Mouse (Mus musculus): ENCODE results near the gene Gm28305.
A peak's percentile ranks its signal among the peaks of the same experiment; 100 is the strongest.

Gm28305 gene

GRCm38 (mm10) chr9:104040362-104040761 lies at the start of gene Gm28305:
TSS of gene Gm28305 (plus strand) at chr9:104040662.
- no peak for DNase-seq

DNA sequence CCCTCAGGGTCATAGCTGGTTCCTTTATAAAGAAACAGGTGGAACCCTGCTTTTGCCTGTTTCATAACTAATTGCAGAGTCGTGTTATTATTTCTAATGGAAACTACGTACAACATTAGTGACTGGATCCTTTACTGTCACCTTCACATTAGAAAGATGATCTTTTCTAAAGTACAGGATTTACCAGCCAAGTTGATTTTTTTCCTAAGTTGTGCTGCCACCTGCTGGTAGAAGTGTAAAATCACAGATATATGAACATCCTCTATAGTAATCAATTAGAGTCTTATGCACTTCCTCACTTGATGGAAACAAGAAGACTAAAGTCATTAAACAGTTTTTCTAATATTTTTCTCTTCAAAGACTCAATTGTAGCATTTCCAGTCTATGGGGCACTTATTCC lies 44.0 kb upstream of the Gm28305 start:
- peak; percentile 75 for DNase-seq

GRCm38 (mm10) chr9:104000601-104001000 lies 39.9 kb upstream of the Gm28305 start:
- DNase-seq = no peak

DNA sequence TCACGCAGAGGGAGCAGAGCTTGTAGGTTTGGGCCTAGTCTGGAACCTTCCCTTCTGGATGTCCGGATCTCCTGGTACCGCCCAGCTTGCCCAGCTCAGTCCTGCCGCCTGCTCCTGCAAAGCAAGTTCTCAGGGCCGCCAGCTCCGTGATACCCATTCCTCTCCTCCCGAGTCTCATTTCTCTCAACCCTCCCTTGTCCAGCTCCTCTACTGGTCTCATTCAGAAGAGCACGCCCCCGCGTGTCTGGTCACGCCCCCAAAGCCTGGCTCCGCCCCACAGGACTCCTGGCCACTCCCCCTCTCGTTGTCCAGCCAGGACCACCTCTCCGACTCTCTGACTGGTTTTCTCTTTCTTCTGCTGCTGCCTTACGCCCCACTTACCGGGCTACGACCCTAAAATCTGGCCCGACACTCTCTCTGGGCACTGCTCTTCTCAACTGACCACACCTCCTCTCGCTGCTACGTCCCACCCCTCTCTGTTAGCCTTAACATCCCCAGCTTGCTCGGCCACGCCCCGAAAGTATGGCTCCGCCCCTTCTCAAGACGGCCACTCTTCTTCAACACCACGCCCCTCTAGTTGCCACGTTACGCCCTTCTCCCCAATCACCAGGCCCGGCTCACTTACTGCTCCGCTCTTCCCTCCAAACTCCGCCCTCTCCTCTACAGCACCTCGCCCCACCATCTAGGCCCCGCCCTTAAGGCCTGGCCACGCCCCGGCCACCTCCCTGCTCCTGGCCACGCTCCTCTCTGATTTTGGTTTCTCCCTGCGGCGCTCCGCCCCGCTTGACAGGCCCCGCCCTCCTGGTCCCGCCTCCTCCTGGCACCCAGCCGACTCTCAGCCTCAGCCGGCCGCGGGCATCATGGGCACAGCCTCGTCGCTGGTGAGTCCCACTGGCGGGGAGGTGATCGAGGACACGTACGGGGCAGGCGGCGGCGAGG lies 38.3 kb upstream of the Gm28305 start, which contains the start of gene Nphp3:
TSS of gene Nphp3 (plus strand) at position 624 of the 939 bp plus-strand sequence.
- DNase-seq = peak; percentile 99

DNA sequence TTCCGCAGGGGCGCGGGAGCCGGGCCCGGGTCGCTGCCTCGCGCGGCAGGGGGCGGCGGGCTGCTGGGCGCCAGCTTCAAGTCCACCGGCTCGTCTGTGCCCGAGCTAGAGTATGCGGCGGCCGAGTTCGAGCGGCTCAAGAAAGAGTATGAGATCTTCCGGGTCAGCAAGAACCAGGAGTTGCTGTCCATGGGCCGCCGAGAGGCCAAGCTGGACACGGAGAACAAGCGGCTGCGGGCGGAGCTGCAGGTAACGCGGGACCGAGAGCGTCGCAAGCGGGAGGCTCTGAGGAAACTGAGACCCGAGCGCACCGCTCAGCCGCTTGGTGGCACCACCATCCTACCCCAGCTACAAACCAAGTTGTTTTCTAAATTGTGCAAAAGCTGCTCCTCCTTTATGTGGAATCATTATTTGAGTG lies 37.5 kb upstream of the Gm28305 start:
- no peak for DNase-seq

DNA sequence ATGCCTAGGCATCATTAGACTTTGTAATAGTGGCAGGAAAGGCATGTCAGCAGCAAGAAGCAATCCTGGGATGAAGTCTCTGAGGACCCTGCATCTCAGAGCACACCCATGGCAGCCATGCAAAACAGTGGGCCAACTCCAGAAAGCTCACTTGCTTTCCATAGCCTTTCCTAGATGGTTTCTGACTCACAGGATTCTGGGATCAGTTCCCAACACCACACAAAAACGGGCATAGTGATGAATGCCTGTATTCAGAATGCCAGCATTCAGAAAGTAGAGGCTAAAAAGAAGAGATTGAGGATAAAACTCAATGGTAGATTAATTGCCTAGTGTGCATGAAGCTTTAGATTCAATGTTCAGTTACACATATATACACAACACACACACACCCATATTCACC lies 25.9 kb upstream of the Gm28305 start:
- DNase-seq = no peak

DNA sequence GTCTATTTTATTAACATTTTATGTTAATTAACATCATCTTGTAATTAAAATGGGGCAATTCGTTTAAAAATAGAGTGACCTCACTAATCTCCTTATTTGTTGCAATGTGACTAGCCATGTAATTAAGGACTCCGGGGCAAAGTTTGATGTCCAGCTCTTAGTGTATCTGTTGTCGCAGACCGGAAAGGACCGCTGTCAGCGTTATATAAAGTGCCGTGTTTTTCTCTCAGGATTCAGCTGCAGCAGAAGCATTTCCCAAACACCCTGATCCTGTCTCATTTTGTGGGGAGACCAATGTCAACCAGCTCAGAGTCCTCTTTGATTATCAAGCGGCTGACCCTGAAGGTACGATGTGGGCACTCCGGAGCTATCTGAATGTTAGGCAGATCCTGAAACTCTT lies 19.4 kb upstream of the Gm28305 start:
- DNase-seq = no peak

GRCm38 (mm10) chr9:104027186-104027585 lies 13.3 kb upstream of the Gm28305 start:
- no peak for DNase-seq

DNA sequence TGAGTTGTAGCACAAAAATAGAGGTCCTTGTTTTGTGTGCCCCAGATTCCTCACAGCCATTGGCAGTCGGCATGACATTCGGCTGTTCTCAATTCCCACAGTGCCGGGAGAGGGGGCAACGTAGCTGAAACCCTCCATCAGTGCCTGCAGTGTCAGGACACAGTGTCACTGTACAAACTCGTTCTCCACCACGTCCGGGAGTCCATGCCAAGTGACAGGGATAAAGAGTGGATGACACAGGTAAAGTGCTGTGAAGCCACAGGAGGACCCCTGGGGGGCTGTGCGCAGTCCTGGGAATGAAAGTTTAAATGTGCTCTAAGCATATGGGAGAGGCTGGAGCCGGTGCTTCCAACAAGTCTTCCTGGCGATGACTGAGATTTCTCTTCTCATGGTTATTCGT lies 10.6 kb upstream of the Gm28305 start:
- no peak for DNase-seq

GRCm38 (mm10) chr9:104034231-104034630 lies 6.2 kb upstream of the Gm28305 start:
- DNase-seq = no peak

DNA sequence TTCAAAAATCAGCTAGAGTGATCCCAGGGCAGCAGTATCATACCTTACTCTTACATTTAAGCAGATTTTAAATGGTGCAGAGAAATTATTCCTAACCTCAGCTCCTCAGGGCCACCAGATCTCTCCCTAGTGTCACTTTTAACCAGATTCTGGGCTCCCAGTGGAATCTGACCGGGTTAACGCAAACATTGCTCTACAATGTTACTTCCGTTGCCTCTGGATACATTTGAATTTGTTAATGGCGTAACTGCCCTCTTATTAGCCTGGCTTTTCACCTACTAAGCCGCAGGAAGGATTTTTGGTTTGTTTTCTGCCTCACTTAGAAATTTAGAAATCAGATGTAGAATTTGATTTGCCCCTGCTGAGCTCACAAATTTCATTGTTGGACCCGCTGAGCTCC lies 5.7 kb upstream of the Gm28305 start:
- no peak for DNase-seq

DNA sequence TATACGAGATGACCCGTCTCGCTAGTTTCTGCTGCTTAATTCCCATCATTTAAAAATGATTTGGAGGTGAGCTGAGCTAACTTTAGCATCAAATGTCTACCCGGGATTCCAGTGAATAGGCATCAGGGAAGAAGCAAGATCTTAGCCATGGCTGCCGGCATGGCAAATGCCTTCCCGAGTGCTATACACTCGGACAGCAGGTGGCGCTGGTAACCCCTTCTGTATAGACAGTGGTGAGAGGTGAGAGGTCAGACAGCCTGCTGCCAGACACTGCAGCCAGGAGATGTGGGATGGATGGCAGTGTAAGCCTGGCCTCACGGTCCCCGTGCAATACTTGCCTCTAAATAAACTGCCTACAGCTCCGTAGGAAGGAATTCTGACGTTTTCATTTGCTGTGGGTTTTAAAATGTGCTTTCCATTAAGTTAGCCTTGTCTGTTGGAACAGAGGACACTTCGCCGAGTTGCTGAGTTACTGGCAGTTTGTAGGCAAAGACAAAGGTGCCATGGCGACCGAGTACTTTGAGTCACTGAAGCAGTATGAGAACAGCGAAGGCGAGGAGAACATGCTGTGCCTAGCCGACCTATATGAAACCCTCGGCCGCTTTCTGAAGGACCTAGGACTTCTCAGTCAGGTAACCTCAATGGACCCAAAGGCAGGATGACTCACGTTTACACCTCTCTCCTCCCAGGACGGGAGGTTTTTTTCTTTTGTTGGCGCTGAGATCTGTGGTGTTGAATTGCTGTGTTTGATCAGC lies 5.0 kb upstream of the Gm28305 start:
- DNase-seq = peak; percentile 83

DNA sequence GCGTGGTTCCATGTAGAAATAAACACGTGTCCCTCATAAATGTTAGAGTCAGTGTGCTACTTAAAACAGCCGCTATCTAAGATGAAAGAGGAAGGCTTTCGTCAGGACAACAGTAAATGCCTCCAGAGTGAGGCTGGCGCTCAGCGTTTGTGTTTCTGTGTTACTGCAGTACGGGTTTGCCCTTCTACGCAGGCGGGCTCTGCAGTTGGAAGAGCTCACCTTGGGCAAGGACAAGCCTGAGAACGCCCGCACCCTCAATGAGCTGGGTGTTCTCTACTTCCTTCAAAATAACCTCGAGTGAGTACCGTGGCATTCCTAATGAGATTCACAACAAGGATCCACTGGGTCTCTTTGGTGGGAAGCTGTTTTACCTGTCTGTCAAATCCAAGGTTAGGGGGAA lies 2.2 kb upstream of the Gm28305 start:
- DNase-seq = no peak

DNA sequence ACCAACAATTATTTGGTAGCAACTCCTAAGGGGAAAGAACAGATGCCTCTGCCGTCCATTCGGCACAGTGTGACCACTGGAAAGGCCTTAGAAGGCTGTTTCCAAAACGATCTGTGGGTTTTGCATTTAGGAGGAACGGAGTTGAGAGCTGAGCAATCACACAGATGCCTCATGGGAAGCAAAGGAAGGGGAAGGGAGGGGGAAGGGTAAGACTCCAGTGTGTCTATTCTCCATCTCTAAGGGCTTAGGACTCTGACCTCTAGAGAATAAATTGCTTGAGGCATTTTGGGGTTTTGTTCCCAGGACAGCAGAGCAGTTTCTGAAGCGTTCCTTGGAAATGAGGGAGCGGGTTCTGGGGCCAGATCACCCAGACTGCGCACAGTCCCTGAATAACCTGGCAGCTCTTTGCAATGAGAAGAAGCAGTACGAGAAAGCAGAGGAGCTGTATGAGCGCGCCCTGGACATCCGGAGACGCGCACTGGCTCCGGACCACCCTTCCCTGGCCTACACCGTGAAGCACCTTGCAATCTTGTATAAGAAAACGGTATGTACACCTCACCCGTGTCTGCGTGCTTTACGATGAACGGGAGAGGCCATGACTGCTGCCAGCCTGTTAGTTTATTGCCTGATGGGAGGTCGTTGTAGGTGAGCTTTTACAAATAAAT lies 1.3 kb upstream of the Gm28305 start:
- DNase-seq = no peak

GRCm38 (mm10) chr9:104039742-104040141 lies 720 bp upstream of the Gm28305 start:
- DNase-seq = no peak

DNA sequence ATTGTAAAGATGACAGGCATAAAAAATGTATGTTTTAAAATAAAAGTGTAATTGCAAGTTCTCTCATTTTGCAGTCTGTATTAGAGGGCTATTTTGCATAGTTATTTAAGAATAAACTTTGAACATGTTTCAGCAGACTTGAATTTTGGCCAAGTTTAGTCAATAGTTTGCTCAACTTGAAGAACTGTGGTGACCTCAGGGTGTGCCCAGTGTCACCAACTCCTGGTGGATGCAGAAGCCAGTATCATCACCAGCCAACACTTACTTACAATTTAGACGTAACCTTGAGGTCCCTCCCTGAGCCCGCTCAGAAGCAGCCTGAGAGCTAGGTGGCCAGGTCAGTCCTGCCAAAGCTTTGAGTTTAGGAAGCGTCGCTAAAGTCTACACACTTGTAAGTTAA lies 3.2 kb downstream of the Gm28305 start:
- DNase-seq = no peak

GRCm38 (mm10) chr9:104051028-104051427 lies 10.6 kb downstream of the Gm28305 start:
- DNase-seq = no peak

GRCm38 (mm10) chr9:104062430-104063243 lies 22.2 kb downstream of the Gm28305 start, which contains the start of gene Uba5:
TSS of gene Uba5 (minus strand) at chr9:104063134.
- no peak for DNase-seq

DNA sequence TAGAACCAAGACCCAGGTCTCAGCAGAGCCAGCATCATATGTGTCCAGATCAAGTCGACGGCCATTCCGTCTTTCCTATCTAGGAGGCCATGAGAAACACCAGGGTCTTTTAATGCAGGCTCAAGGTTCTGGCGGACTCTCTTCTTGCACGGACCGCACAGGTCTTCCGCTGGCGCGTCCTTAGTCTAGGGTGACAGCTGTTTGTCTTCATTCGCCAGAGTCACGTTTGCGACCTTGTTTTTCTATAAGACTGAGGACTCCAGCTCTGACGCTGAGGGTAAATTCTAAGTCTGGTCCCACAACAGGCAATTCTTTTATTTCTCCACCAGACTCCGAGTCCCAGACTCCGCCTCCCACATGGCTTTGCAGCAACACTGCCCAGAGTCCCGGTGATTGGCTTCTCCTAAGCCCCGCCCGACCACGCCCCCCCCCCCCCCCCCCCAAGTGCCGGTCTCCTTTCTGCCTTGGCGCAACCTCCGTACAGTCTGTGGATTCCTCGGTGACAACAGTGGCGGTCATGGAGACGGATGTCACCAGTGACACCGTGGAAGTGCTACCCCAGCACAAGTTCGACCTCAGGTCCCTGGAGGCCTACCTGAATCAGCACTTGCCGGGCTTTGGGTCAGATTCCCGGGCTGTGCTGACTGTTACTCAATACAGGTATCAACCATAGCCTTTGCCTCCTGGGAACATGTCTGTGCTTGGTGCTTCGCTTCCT lies 22.9 kb downstream of the Gm28305 start, which contains the start of gene Acad11:
TSS of gene Acad11 (plus strand) at position 134 of the 718 bp plus-strand sequence.
- DNase-seq = peak; percentile 95

GRCm38 (mm10) chr9:104064571-104064970 lies 24.1 kb downstream of the Gm28305 start:
- DNase-seq = no peak

- no peak for DNase-seq
These were observed 29.8 kb downstream of the Gm28305 start for GRCm38 (mm10) chr9:104070241-104070640.
